Mouse (Mus musculus) MEL (cell line): ENCODE measurements around the gene Nolc1.

Experiments used
- CTCF ChIP-seq, 3 experiments: IDR thresholded peaks in 2 of 3; conservative IDR thresholded peaks in 1 of 3; 2 replicates each; pipeline ENCODE4 v1.5.1; 2011 to 2012; ENCODE audit warnings: low read length in 3 of 3, low read depth in 2 of 3, mild to moderate bottlenecking in 2 of 3, improper control_type of control experiment in 1 of 3, inconsistent platforms in 1 of 3, mixed read lengths in 1 of 3, moderate library complexity in 1 of 3; ENCODE audit not compliant: control insufficient read depth in 1 of 3, insufficient read depth in 1 of 3, poor library complexity in 1 of 3, severe bottlenecking in 1 of 3
- ELF1 ChIP-seq: IDR thresholded peaks from 2 replicates; pipeline ENCODE4 v1.6.1; 2014; ENCODE audit warnings: low read depth, mild to moderate bottlenecking, inconsistent platforms, low read length, improper control_type of control experiment, moderate library complexity
- POLR2A ChIP-seq, 2 experiments: IDR thresholded peaks; 2 replicates each; pipeline ENCODE4 v1.6.1; 2011 to 2012; ENCODE audit warnings: low read length in 2 of 2, mild to moderate bottlenecking in 2 of 2, control low read depth in 1 of 2, improper control_type of control experiment in 1 of 2, low read depth in 1 of 2, moderate library complexity in 1 of 2; ENCODE audit not compliant: control insufficient read depth in 1 of 2, insufficient read depth in 1 of 2, poor library complexity in 1 of 2
- RCOR1 ChIP-seq: IDR thresholded peaks from 2 replicates; pipeline ENCODE4 v1.6.1; 2012; ENCODE audit warnings: low read depth, mild to moderate bottlenecking, inconsistent platforms, low read length, improper control_type of control experiment
- TBP ChIP-seq: IDR thresholded peaks from 2 replicates; pipeline ENCODE4 v1.8.0; 2011; ENCODE audit warnings: low read depth, low read length, improper control_type of control experiment
- USF1 ChIP-seq: IDR thresholded peaks from 2 replicates; pipeline ENCODE4 v1.6.1; 2014; ENCODE audit warnings: low read depth, mild to moderate bottlenecking, inconsistent platforms, low read length, improper control_type of control experiment, moderate library complexity
- ZMIZ1 ChIP-seq: IDR thresholded peaks from 2 replicates; pipeline ENCODE4 v1.6.1; 2012; ENCODE audit warnings: low read depth, mild to moderate bottlenecking, inconsistent platforms, low read length, improper control_type of control experiment, moderate library complexity

DNA sequence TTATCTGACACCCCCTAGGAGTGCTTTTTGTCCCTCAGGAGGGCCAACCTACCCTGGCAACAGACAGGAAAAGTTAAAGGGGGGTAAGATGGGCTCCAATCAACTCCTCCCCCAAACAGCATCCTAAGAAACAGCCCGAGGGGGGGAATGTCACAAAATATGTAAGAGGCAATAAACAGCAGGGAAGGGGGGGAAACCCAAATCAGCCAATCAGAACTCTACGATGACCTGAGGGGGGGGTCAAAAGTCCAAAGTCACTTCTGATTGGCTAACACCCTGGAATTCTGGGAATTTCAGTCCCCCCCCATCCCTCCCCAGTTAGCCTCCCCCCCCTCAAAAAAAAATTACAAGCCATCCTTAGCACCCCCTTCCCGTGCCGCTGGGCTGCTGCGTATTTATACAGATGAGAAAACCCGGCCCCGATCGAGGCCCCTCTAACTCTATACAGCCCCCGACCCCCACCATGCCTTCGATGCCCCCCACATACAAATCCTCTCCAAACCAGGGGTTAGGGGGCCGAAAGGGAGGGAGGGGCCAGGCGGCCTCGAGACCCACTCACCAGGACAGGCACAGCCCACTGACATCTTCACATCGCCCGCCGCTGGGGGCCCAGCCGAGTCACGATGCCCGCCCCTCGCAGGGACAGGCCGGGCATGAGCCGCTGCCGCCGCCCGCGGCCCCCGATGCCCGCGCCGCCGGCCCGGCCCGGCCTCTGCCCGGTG lies 31.2 kb upstream of the Nolc1 start, which contains the start of gene Pprc1:
- TF ChIP-seq CTCF (IDR thresholded peaks at IDR 0.05 in 2 of 3, conservative IDR thresholded peaks at IDR 0.05 in 1 of 3; ENCODE audit: control insufficient read depth in 1 of 3, insufficient read depth in 1 of 3, low read depth in 2 of 3, low read length in 3 of 3, poor library complexity in 1 of 3, severe bottlenecking in 1 of 3) (no peak), POLR2A (IDR thresholded peaks at IDR 0.05; ENCODE audit: control insufficient read depth in 1 of 2, insufficient read depth in 1 of 2, low read depth in 1 of 2, low read length in 2 of 2, poor library complexity in 1 of 2) (no peak; a peak in 1 of 4 replicates), ZMIZ1 (no peak), USF1 (no peak), ELF1 (no peak), RCOR1 (no peak), TBP (peak; percentile 49; the same call in 1 of the 2 replicates)
